Mouse (Mus musculus) limb, embryonic 10.5 days (tissue): ENCODE results near the gene Il31ra. TPM values are rescaled to one million over a fixed set of nuclear protein-coding genes. Genes with fewer than 3 reads are reported as not detected.

Experiments used
- polyA plus RNA-seq: library from polyadenylated mRNA; unstranded; fragments of >200 nt; fragmentation: Nextera tagmentation; extraction: Ambion mirVana; gene quantifications from 2 replicates; pipeline ENCODE4 v1.2.1, GENCODE M21; 2016

Gene Il31ra
- polyA plus RNA-seq, 1 experiment from 2014 or later, result 0.14 TPM

Other genes starting within 250 kb of the Il31ra start
- gene Il6st, start 130.3 kb downstream of the Il31ra start, polyA plus RNA-seq, result 16.1 and 21.3 TPM in 2 replicates
- gene Ddx4, start 58.1 kb upstream of the Il31ra start, polyA plus RNA-seq, result 0.29 and 0.33 TPM in 2 replicates
- gene Slc38a9, start 66.4 kb upstream of the Il31ra start, polyA plus RNA-seq, result 9.6 and 12.8 TPM in 2 replicates
- gene Plpp1, start 206.4 kb upstream of the Il31ra start, polyA plus RNA-seq, result 17.6 and 22.5 TPM in 2 replicates